Mouse (Mus musculus): ENCODE data around the gene Lmna.
A peak's percentile ranks its signal among the peaks of the same experiment; 100 is the strongest.

Gene Lmna

GRCm38 (mm10) chr3:88538271-88539145 lies 28.8 kb upstream of the Lmna start:
- DNase-seq, result no peak

GRCm38 (mm10) chr3:88537146-88537545 lies 27.4 kb upstream of the Lmna start:
- DNase-seq, result no peak

GRCm38 (mm10) chr3:88536103-88536930 lies 26.6 kb upstream of the Lmna start:
- DNase-seq, result peak; percentile 80

- DNase-seq, result no peak
These were observed 25.8 kb upstream of the Lmna start for GRCm38 (mm10) chr3:88535527-88535926.

GRCm38 (mm10) chr3:88535005-88535404 lies 25.2 kb upstream of the Lmna start:
- DNase-seq, result no peak

DNA sequence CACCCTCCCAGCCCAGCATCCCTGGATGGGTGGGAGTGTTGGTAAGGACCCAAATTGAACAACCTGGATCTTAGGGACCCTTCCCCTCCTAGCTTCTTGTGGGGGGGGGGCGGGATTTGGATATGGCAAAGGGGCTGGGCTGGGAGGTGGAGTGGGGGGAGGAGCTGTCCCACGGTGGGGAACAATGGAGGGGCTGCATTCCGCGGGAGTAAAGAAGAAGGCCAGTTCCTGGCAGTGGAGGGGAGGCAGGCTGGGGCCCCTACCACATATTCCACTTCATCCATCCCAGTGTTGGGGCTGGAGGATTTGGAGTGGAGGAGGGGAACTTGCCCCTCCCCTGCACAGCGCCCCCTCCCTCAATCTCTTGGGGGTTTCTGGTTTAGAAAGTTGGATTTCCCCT lies 23.9 kb upstream of the Lmna start:
- no peak for DNase-seq

DNA sequence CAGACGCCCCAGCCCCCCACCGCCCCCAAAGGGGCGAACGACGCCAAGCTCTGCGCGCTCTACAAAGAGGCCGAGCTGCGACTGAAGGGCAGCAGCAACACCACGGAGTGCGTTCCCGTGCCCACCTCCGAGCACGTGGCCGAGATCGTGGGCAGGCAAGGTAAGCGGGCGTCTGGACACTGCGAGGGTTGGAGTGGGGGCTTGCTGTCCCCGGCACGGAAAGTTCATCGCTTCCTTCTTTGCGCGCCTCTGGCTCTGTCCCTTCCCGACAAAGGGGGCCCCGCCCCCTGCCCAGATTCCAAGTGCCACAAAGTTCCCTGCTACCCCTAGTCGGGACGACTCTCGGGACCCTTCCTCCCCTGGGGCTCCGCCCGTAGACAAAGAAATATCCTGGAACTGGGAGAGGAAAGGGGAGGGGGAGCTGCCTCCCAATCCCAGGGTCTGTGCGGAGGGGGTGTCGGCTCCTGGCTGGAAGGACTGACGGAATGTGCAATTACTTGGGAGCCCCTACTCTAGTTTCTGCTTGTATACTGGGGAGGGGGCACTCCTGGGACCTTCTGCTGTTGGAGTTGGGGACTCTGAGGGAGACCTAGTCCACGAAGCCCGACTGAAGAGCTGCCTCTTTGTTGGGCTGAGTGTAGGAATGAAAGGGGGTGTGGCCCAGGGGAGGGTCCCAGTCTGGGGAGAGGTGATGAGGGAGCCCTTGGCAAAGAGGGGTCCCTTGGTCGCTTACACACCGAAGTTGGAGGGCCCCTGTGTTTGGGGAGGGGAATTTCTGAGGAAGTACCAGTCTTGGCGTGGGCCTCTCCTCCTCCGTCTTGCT lies 23.1 kb upstream of the Lmna start:
- DNase-seq, result no peak

- no peak for DNase-seq
These were observed 22.5 kb upstream of the Lmna start, which contains the start of gene Mex3a for GRCm38 (mm10) chr3:88532299-88532674. Gene Mex3a (plus strand): TSS chr3:88532395.

DNA sequence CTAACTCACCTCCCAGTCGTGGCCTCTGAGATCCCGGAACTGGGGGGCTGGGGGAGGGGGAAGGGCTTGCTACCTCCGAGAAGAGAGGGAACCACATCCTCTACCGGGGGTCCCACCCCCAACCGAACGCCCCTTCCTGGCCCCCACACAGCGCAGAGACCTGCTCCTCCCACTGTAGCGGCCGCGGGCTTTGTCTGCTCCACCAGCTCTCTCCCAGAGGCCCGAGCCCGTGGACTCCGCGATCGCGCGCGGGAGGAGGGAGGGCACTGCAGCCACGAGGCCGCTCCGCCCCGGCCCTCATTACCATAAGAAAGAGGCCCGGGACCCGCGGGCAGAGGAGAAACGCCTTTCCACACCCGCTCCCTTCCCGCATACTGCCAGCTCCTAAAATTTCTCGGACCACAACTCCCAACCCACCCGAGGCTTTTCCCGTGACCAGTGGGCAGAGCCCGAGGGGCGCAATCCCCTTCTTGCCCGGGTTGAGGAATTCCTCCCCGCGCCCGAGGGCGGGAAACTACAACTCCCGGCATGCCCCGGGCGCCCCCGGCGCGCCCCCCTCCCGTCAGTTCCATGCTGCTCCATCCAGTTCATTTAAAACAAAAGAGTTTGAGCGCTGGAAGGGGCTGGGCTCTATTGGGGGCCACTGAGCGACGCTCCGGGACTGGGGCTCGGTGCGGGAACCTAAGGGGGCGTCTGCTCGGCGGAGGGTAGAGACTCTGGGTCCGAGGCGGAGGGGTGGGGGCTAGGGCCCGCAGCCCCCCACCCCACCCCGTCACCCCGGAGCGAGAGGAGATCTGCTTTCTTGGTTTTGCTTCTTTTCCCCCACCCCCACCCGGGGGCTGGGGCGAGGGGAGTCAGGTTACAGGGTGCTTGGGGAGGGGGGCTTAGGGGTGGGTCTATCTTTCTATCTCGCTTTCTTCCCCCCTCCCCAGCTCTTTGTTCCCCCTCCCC lies 21.9 kb upstream of the Lmna start:
- DNase-seq, result peak; percentile 76 to 86

DNA sequence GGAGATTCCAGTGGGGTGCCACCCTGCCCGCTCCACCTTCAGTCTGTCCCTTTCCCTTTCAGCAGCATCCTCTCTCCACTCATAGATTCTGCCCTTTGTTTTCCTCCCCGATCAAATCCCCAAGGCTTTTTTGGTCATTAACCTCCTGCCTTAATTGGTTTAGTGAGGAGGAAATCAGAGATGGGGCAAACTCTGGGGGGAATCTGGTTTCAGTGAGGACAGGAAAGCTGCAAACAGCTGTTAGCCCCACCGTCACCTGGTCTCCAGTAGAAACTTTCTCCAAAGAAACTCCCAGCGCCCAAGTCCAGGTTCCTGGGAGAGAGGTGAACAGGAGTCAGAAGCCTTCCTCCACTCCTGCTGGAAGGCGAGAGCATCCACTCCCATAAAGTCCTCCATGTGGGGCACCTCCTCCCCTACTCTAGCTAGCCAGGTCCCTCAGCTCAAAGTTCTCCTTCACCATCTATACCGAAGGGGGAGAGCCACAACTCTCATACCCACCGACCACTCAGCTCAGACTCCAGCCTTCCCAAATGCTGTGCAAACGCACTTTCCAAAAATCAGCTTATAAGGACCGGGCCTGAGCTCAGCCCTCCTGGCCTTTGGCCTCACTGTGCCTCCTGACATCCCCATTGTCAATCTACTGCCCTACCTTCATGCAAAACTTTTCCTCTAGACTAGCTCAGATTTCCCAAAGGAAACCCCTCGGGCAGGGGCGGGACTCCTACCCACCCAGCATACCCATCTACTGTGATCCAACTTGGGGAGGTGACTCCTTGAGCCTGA lies 20.5 kb upstream of the Lmna start:
- no peak for DNase-seq

DNA sequence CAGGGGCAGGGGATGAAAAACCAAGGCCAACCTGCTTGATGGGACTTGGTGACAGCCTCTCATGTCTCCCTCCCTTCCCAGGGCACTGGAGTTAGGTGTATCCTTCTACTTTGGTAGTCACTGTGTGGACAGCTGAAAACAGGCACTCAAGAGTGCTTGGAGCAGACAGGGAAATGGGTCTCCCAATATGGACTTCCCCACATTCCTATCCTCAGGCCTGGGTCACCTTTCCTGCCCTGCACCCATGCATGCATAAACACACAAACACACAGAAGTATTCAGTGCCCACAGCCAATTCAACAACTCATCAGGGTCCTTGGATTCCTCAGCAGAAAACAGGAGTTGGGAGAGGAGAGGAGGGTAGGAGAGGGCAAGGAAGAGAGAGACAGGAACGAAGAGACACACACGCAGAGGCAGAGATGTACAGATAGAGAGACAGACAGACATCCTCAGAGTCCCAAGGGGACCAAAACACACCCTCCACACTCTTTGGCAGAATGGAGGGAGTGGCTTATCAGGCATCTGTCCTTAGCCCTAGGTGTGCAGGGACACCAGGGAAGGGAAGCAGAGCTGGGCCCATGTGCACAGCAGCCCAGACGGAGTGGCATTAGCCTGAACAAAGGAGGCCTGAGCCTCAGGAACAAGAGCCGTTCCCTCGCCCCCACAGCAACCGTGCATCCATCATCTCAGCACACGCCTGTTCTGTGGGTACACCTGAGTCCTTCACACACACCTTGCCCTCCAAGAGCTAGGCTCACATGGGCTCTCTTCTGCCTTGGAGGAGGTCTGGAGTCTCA lies 19.6 kb upstream of the Lmna start:
- no peak for DNase-seq

DNA sequence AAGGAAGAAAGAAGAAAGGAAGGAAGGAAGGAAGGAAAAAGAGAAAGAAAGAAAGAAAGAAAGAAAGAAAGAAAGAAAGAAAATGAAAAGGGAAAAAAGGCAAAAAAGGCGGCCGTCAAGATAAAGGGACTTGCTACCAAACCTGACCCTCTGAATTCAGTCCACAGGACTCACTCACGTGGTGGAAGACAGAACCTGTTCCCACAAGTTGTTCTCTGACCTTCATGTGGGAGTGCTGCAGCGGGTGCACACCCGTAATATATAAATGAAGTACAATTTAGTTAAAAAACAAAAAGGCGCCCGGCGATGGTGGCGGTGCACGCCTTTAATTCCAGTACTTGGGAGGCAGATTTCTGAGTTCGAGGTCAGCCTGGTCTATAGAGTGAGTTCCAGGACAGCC lies 18.9 kb upstream of the Lmna start:
- DNase-seq, result no peak

DNA sequence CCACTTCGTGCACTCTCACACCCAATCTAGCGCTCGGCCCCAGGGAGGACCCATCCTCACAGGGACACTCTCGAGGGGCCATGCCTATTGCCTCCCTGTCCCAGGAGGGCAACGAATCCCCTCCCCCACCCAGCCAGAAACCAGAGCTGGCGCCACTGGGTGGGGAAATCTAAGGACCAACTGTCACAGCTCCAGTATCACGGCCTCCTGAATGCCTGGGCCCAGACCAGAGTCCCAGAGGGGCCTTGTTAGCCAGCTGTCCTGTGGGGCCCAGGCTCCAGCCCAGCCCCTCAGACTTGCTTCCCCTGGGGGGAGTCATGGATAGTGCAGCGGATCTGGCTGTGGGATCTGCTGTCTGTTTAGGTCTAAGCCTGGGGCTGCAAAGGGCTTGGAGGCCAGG lies 17.8 kb upstream of the Lmna start:
- no peak for DNase-seq

DNA sequence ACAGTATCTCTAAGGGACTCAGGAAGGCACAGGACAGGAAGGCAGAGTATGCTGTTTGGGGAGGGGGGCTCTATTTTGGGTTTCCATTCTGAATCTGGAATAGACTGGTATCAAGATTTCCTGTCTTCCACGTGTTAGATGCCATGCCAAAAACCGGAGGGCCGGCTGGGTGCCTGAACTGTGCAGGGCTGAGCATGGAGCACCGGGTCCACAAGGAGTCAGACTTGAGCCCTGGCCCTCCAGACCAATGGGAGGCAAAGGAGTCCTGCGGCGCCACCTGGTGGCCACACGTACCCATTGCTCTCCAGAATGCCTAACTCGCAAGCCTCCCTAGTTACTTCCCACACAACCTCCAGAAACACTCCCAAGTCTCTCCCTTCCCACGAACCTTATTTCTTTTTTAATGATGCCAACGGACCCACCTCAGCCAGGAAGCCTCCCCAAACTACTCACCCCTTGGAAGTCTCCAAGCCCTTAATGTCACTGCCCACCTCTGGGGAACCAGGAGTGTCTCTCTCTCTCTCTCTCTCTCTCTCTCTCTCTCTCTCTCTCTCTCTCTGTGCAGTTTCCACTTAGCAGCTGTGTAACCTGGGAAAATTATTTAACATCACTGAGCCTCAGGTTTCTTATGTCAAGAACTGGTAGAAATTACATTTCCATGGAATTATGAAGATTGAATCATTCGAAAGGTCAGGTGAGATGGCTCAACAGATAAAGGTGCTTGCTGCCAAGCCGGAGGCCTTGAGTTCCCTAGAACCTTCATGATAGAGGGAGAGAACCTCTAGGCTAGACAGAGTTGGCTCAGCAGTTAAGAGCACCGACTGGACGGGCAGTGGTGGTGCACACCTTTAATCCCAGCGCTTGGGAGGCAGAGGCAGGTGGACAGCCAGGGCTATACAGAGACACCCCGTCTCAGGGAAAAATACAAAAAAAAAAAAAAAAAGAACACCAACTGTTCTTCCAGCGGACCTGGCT lies 16.7 kb upstream of the Lmna start:
- DNase-seq, result peak; percentile 87 to 89

DNA sequence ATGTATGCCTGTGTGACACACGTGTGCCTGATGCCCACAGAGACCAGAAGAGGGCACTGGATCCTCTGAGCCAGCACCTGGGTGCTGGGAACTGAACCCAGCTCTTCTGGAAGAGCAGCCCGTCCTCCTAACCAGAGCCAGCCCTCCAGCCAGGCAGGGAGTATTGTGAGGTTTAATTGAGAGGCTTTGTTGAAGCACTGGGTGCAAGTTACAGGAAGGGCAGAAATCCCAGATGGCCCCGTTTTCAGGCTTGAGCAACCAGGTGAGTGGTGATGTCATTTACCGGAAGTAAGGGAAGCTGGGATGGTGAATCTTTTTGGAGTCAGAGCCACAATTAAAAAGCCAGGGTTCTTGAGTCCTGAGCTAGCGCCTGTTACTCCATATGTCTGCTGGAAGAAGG lies 15.3 kb upstream of the Lmna start:
- DNase-seq, result no peak

DNA sequence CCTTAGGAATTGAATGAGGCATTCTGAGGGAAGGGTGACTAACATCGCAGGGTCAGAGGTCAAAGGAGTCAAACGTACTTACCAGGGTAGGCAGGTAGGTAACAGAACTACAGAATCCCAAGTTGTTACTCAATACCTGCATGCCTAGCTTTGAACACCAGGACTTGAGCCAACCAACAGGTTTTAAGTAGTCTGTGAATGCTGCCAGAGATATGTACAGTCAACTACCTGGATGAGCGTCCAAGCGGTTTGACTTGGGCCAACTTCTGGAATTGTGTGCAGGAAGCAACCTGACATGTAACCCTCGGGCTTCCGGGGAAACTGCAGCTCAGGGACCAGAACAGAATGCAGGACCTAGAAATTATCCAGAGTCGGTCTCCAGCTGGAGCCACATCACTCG lies 13.3 kb upstream of the Lmna start:
- DNase-seq, result no peak

DNA sequence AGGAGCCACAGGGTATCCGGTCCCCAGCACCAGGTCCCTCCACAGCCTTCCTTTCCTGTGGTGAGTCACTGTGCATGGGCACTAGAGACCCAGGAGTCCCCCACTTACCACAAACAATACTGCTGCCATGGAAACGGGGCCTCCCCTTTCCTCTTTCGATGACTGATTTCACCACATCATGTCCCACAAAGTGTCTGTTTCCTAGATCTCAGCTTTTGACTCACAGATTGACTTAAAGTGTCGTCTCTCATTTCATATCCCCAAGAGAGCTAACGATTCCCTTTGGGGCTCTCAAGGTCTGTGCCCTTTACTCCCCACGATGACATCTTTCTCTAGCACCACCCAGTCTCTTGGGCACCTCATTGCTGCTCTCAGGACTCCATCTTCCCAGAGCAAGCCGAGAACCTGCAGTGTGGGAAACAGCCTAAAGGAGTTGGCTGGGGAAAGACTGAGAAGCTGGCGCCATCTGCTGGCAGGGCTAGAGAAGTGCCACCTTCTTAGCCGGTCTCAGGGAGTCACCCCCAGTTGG lies 12.1 kb upstream of the Lmna start:
- peak in 1 of 2 experiments; percentile 60 for DNase-seq

- no peak for DNase-seq
These were observed 11.4 kb upstream of the Lmna start for GRCm38 (mm10) chr3:88521156-88521555.

DNA sequence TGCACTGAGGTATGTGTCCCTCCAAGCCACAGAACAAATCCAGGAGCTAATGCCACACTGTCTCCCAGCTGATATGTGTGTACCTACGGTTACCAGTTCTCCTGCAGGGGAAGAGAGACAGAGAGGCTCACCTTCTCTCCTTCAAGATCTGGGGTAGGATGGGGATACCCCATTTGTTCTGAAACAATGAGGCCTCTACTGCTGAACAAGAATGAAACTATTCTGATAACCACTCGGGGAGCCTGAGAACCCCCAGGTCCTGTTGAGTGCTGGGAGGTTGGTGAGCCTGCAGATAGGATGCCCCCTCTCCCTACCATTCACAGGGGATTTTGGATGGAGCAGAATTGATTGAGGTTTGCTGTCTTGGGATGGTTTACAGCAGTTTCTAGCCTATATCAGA lies 10.3 kb upstream of the Lmna start:
- no peak for DNase-seq

All from kidney, adult 8-10 months (tissue).